26 mouse cellular contexts compared by ENCODE assay signal in genomic region chr10:107933527-107933926, GRCm38 (mm10). TPM values are rescaled to one million over a fixed set of nuclear protein-coding genes. Genes with fewer than 3 reads are reported as not detected.
DNase-seq lines count a peak whose midpoint lies in the region; ATAC-seq and TF ChIP-seq lines count a peak whose summit lies in the region.
"Had no signal": no experiment of that assay in that cellular context is flagged by ENCODE, and none has a peak within 500 bp of the region (broad histone marks: within the 10 kb centered on the region; RNA-seq: fewer than 3 reads in every experiment).

No protein-coding gene starts in this region.

- no peak for TF ChIP-seq EP300 in stomach, postnatal 0 days (optimal IDR thresholded peaks at IDR 0.05)

- no peak overlapping the region for H3ac ChIP-seq in C2C12 (ENCODE audit: control insufficient read depth, insufficient read length, low read depth)

- peak; percentile 66 for DNase-seq in 3T3-L1 (ENCODE audit: low read depth, low spot score)
- no peak for DNase-seq in stomach, postnatal 0 days (ENCODE audit: low spot score)
- no peak for DNase-seq in layer of hippocampus, adult 18-20 months (ENCODE audit: low spot score in 2 of 2)
- no peak for DNase-seq in left cerebral cortex, postnatal 4 days
- DNase-seq: adrenal gland, postnatal 36 days; B cell, adult 2 months; cerebellum, adult 2 months; cerebellum, postnatal 14 days; embryo, embryonic 11 days; gastrocnemius, postnatal 36 days; heart, adult 18-20 months; heart, postnatal 10 days; heart, postnatal 4 days had no signal

- ATAC-seq in granulocyte monocyte progenitor cell, adult 5-6 weeks (replicated peaks; ENCODE audit: poor library complexity, severe bottlenecking) = peak; percentile 57
- peak; percentile 59; the same call in 1 of the 2 replicates for ATAC-seq in stomach, postnatal 0 days (ENCODE audit: low FRiP score, low TSS enrichment)
- ATAC-seq: activated CD4-positive, CD25-positive, alpha-beta regulatory T cell, adult 4 months; forebrain, embryonic 14.5 days; hindbrain, postnatal 0 days; intestine, embryonic 15.5 days had no signal

- H3K27me3 ChIP-seq in C2C12 (ENCODE audit: control insufficient read depth, insufficient read depth, insufficient read length) = no peaks in the 10 kb centered on the region
- H3K27me3 ChIP-seq in stomach, postnatal 0 days (ENCODE audit: control insufficient read depth, insufficient read depth, low read length) = no peaks in the 10 kb centered on the region
- H3K27me3 ChIP-seq: embryonic facial prominence, embryonic 15.5 days; hindbrain, embryonic 13.5 days; intestine, embryonic 15.5 days; Patski had no signal

- no peak for TF ChIP-seq CTCF in C2C12 (IDR thresholded peaks at IDR 0.05; ENCODE audit: control insufficient read depth, insufficient read depth, insufficient read length)
- no peak for TF ChIP-seq CTCF in stomach, postnatal 0 days (IDR thresholded peaks at IDR 0.05; ENCODE audit: low read depth)

- no peak overlapping the region for H3K27ac ChIP-seq in stomach, postnatal 0 days (replicated peaks)
- H3K27ac ChIP-seq: embryonic facial prominence, embryonic 15.5 days; forebrain, embryonic 10.5 days; hindbrain, embryonic 13.5 days; hindbrain, postnatal 0 days; intestine, embryonic 15.5 days had no signal

- H3K4me3 ChIP-seq in C2C12 (ENCODE audit: insufficient read depth, poor library complexity, severe bottlenecking) = no peak overlapping the region
- no peak overlapping the region for H3K4me3 ChIP-seq in stomach, postnatal 0 days (ENCODE audit: low read depth, low read length)
- H3K4me3 ChIP-seq: embryonic facial prominence, embryonic 15.5 days; erythroblast, embryonic 14.5 days; forebrain, embryonic 10.5 days; heart, embryonic 10.5 days; hindbrain, embryonic 13.5 days; intestine, embryonic 15.5 days had no signal

- H3K4me2 ChIP-seq in stomach, postnatal 0 days (replicated peaks; ENCODE audit: low read depth) = no peak overlapping the region
- H3K4me2 ChIP-seq: embryonic facial prominence, embryonic 15.5 days; hindbrain, embryonic 13.5 days; intestine, embryonic 15.5 days had no signal

- WGBS in stomach, postnatal 0 days = 64% methylated on average over 1 of the region's 1 CpGs

- no peaks in the 10 kb centered on the region for H3K79me2 ChIP-seq in C2C12 (ENCODE audit: control insufficient read depth, insufficient read depth)

- H3K4me1 ChIP-seq in stomach, postnatal 0 days (replicated peaks; ENCODE audit: control insufficient read depth, insufficient read depth) = 0 out of 2 replicates have a peak, but pooled peaks cover 2% of the 10 kb centered on the region
- H3K4me1 ChIP-seq: forebrain, embryonic 10.5 days had no signal

- H3K79me3 ChIP-seq in C2C12 (ENCODE audit: low read depth) = no peaks in the 10 kb centered on the region

- no peaks in the 10 kb centered on the region for H3K9me3 ChIP-seq in stomach, postnatal 0 days (ENCODE audit: control insufficient read depth, low read length)
- H3K9me3 ChIP-seq: embryonic facial prominence, embryonic 15.5 days; forebrain, embryonic 10.5 days; G1E; heart, embryonic 10.5 days; hindbrain, embryonic 13.5 days; intestine, embryonic 15.5 days had no signal

- no peak overlapping the region for H3K9ac ChIP-seq in stomach, postnatal 0 days (ENCODE audit: low read length)
- H3K9ac ChIP-seq: embryonic facial prominence, embryonic 15.5 days; hindbrain, embryonic 13.5 days; intestine, embryonic 15.5 days had no signal

- intact Hi-C loops in left cerebral cortex, postnatal 4 days (cut with DNase I) = loop anchor here (10.0 kb wide), 2 partner anchors 231 to 501 kb away; partner anchors contain the start of gene Ppp1r12a

- H3K36me3 ChIP-seq in C2C12 (ENCODE audit: control insufficient read depth, insufficient read depth) = no peaks in the 10 kb centered on the region
- H3K36me3 ChIP-seq in stomach, postnatal 0 days (ENCODE audit: control insufficient read depth, insufficient read depth, low read length) = no peaks in the 10 kb centered on the region
- H3K36me3 ChIP-seq: embryonic facial prominence, embryonic 15.5 days; forebrain, embryonic 10.5 days; G1E; heart, embryonic 10.5 days; hindbrain, embryonic 13.5 days; intestine, embryonic 15.5 days had no signal

TF ChIP-seq in C2C12, 6 proteins besides CTCF, POLR2A, EP300 and RAD21:
- TF ChIP-seq MYOG (IDR thresholded peaks at IDR 0.05; ENCODE audit: control insufficient read depth, extremely low read depth, insufficient read length) (no peak), USF1 (IDR thresholded peaks at IDR 0.05; ENCODE audit: low read depth) (no peak), FOSL1 (IDR thresholded peaks at IDR 0.05; ENCODE audit: insufficient read depth, low read length, poor library complexity, severe bottlenecking) (no peak), CEBPB (IDR thresholded peaks at IDR 0.05; ENCODE audit: low read depth) (peak; percentile 16), MYOD1 (IDR thresholded peaks at IDR 0.05; ENCODE audit: control insufficient read depth, insufficient read length, low read depth) (peak; percentile 31), MAX (IDR thresholded peaks at IDR 0.05) (no peak)

RNA-seq across cellular contexts. Expression of gene Otogl, which starts 21.6 kb away (rescaled TPM):
- 0.01 TPM for polyA plus RNA-seq in C2C12 (2012; fragmentation: generic; extraction: Trizol)
- 3.1 and 4.0 TPM in 2 replicates for total RNA-seq in granulocyte monocyte progenitor cell, adult 5-6 weeks (2014; fragmentation: Nextera tagmentation)
- 2.4 and 2.8 TPM in 2 replicates for total RNA-seq in granulocyte monocyte progenitor cell, adult 5-6 weeks (2017)
- polyA plus RNA-seq in stomach, postnatal 0 days (2015; fragmentation: Nextera tagmentation; extraction: Ambion mirVana) = 0.01 and 0.02 TPM in 2 replicates
- total RNA-seq in layer of hippocampus, adult 18-20 months (2021) = under 1 TPM; 0.32 to 0.41 TPM
- total RNA-seq in left cerebral cortex, postnatal 4 days (2021) = under 1 TPM; 0.44 to 0.72 TPM
- total RNA-seq: gastrocnemius, postnatal 36 days had no signal
- polyA plus RNA-seq: activated CD4-positive, CD25-positive, alpha-beta regulatory T cell, adult 4 months; erythroblast, embryonic 14.5 days; forebrain, embryonic 10.5 days; G1E had no signal
